Mouse (Mus musculus) natural killer cell, adult 2 months (primary cell): ENCODE measurements around the gene Tmem232.
A peak's percentile ranks its signal among the peaks of the same experiment; 100 is the strongest.
"Not testable (repeated sequence)": the region's sequence is repeated elsewhere in the genome, so short reads cannot be mapped to it uniquely, and the experiment has no call there.

ENCODE experiments used
- DNase-seq, 2 experiments: peaks; one replicate each; pipeline ENCODE4 v3.0.0; 2022; ENCODE audit warnings: low spot score in 2 of 2

The Tmem232 gene

DNA sequence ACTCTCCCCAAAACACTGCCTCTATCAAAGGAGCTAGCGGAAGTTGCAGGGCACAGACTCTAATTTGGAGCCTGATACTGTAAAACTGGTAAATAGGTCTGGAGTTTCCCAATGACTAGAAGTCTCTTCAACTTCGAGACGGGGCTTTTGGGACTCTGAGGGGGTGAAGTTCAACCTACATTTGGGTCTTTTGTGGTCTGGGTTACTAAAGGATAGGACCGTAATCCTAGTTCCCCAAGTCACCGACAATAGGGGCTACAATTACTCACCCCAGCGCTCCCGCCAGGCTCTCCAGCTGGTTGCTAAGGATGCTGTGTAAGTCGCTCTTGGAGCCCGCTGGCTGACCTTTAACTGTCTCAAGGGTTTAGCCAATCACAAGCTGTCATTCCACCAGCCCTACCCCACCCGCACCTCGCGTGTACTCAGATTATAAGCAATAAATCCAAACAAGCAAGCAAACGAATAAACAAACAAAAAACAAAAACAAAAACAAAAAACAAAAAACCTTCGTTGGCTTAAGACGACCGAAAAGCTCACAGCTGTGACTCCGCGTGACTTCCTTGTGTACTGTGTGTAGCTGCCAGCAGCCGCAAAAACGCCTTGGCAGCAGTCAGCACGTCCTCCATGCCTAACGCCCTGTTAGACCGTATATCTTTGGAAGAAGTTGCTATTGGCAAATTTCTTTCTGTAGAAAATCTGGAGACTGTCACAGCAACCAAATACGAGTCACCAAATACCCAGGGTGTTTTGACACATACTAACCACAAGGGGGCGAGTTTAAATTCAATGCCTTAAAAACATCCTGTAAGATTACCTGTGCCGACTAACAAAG, at the start of gene Tmem232:
TSS of gene Tmem232 (minus strand) at position 342 of the 832 bp plus-strand sequence.
- peak in 1 of 2 experiments; percentile 3 for DNase-seq

DNA sequence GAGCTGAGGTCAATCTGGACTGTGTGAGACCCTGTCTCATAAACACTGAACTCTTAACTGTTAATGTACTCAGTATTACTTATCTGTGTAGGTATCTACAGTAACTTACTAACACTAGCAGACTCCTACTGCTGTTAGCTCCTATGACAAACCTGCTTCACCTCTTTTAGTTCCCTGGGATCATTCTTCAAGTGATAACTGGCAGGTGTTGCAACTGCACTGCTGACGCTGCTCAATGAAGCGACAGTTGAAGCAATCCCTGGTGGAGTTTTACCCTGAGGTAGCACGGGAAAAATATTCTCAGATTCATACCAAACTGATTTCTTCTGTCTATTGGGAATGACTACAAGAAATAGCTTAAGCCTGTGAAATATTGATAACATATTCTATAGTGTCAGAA, 46.3 kb upstream of the Tmem232 start:
- DNase-seq, result no peak

DNA sequence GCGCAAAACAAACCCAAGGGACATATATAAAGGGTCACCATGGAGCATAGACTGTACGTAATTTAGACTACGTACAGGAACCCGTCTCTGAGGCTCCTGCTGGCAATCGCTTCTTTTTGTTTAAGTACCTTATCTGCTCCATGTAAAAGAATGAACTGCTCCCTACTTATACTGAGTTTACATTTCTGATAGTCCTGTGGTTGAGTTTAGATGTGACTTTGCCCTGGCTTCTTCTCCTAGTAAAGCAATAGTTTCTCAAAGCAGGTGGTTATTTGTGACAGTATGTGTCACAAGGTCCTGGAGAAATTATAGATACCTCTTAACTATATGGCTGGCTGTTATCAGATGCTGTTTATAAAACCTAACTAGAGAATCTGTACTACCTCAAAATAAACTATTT, 40.9 kb upstream of the Tmem232 start:
- no peak for DNase-seq

DNA sequence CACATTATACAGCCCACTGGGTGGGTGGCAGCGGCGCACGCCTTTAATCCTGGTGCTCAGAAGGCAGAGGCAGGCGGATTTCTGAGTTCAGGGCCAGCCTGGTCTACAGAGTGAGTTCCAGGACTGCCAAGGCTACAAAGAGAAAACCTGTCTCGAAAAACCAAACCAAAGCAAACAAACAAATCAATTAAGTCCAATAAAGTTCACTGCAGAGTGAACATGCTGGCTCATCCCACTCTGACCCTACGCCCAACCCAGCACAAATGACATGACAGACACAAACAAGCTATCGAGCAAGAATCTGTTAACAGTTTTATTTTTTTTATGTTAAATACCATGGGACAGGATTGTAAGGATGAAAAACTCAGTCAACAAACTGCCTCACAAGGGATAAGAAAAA, 39.2 kb upstream of the Tmem232 start:
- DNase-seq, result no peak

DNA sequence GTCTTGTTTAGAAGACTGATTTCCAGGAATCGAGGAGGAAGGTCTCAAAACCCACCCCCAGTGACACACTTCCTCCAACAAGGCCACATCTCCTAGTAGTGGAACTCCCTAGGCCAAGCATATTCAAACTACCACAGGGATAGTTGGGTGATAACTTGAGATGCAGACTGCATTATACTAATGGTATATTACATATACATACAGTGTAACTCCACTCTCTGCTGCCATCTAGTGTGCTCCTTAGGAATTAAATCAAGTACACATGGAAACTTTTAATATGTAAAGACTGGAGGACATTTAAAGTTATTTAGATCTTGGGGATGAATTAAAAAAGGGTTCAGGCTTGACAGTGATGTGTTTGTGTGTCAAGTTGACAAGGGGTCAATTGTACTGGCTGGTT, 34.8 kb upstream of the Tmem232 start:
- DNase-seq, result no peak

DNA sequence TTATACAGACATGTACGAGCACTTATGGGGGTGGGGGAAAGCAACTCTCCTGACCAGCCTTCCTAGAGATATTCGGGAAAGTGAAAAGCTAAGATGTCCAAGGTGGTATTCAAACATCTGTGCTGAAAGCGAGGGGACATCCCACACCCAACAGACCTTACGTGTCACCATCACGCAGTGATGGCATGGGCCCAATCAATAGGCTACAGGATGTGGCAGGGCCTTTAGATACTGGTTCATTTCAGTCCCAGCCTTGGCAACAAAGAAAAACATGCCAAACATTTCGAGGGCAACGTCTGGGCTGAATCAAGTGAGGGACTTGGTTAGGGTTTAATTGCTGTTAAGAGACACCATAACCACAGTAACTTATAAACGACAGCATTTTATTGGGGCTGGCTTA, 34.3 kb upstream of the Tmem232 start:
- DNase-seq, result no peak

DNA sequence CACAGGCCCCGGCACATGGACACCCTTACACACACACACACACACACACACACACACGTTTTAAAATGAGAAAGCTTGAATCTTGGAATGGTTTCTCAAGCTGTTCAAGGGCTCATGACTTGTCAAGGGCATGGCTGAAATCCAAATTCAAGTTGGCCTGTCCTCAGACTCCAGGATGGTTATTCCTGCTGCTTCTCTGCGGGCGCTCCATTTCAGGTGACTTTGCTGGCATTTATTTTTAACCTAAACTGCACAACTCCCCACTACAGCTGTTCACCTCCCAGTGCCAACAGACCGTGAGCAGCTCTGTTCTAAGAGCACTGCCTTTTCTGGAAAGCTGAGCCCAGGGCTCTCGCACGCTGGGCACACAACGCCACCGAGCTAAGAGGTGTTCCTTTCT, 31.3 kb upstream of the Tmem232 start:
- DNase-seq, result no peak

DNA sequence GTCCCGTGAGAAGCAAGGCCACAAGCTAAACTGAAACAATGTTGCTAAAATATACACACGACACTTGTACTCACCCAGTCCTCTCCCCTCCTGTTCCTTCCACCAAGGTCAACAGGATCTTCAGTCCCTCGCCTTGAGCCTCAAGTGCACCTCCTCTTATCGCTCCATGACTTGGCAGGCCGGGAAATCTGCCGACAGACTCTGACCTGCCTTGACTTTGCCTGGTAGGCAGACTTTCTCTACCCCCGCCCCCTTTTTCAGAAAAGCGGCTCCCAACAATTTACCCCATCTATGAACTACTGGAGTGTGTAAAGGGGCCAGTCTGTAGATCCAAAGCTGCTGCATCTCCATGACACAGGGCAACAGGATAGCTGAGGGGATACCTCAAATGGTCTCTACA, 30.9 kb upstream of the Tmem232 start:
- no peak for DNase-seq

DNA sequence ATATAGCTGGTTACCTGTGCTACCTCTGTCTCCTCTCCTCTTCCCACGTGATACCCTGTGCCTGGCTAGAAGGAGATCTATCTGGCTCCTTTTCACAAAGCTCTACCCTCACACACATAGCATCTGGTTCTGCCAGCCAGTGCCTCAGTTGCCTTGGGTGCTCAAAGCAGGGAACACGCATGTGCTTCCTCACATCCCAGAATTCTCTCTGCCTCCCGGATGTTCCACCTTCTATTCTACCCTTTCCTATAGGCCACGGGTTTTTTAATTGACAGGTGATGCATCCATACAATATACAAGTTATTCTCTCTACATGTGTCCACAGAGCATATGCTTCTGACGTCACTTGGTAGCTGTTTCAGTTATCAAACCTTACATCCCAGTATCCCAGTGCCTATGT, 23.6 kb upstream of the Tmem232 start:
- DNase-seq, result no peak

DNA sequence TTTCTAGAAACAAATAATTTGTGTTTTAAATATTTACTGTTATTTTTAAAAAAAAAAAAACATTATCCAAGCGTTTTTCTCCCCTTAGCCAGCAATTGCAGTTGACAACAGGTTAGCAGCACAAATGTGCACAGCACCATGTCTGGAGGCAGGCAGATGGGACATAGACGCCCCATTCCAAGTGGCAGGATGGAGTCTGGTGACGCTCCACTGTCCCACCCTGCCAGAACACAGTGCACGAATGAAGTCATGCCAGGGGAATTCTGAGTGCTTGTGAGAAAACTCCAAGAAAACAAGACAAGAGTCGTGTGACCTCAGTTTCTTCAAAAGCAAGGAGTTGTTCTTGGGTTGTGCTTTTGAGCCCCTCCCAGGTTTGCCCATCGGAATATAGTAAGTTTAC, 22.8 kb upstream of the Tmem232 start:
- no peak for DNase-seq

DNA sequence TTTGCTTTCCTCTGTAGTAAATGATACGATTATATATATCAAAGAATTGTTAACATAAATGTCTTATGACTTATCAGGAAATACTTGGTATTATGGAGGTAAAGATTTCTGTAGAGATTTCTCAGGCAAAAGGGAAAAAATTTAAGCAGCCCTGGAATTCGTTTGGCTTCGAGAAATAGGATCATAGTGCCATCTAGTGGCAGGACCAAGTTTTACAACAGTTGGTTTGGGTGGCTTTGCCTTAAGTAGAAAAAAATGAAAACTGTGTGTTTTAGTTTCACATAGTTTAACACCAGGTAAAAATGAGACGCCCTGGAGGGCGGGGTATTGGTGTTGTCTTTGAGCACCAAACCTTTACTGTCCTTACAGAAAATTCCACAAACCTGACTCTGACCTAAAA, 22.2 kb upstream of the Tmem232 start:
- DNase-seq, result peak; percentile 19 to 38

DNA sequence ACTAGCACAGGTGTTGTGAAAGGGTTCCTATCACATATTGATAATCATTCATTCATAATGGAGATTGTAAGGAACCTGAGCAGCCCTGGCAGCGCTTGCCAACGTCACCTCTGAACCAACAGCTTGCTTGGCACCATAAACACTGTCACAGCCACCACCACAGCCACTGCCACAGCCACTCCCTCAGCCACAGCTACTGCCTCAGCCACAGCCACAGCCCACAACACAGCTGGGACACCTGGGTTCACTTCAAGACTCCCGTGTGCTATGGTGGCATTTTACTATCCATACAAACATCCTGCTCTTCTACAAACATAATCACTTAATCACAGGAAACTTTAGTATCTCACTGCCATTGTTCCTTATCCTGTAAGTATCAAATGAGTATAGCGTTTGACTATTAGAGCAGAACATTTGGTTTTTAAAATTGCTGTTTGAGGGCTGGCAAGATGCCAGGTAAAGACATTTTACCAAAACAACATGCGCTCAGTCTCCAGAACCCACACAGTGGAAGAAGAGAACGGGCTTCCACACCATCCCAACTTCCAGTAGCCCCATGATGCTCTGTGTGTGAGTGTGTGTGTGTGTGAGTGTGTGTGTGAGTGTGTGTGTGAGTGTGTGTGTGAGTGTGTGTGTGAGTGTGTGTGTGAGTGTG, 20.9 kb upstream of the Tmem232 start:
- DNase-seq, result peak in 1 of 2 experiments; percentile 12

DNA sequence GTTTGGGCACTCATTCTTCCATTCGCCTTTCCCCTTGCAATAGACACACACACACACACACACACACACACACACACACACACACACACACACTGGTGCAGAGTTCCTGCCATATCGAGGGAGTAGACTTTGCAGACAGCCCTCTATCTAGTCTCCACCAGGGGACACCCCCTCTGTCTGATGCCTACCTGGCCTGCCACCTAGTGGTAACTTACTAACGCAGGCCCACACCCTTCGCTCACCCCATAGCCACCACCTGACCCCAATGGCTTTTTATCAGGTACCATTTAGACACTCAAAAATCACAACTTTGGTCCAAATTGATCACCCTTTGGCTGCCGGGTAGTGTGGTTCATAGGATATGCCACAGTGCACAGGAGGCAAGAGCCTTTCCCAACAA, 18.7 kb upstream of the Tmem232 start:
- DNase-seq, result peak; percentile 26 to 49

DNA sequence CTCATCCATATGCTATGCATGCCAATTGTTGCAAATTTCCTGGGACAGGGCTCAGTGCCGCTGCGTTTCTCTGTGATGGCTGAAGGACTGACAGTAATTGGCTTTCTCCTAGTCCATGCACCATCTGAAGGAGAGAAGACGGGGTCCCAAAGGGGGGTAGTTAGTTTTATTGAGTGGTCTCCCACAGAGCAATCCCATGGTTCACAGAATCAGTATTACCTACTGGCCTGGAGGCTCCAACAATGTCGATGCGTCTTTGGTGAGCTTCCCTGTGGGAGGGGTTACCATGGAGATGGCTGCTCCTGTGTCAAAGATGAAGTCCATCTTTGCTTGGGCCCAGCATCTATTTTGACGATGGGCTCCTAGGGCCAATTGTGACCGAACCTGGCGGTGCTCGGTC, 18.2 kb upstream of the Tmem232 start:
- no peak for DNase-seq

DNA sequence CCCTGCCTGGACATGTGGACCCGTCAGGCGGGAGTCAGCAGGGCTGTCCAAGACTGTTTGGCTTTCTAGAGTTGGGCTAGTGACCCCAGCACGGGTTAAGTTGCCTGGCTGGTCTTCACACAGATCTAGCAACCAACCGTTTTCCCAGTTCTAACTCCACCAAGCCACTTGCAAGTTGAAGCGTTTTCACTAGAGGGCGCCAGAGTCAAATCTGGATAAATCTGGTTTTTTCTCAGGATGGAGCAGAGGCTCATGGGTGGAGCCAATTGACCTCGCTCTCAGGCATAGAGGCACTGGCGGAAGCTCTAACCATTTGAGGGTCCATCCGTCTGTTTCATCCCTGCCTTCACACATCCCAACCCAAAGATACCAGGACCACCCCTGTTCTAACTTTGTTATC, 17.6 kb upstream of the Tmem232 start:
- DNase-seq, result peak; percentile 18 to 32

DNA sequence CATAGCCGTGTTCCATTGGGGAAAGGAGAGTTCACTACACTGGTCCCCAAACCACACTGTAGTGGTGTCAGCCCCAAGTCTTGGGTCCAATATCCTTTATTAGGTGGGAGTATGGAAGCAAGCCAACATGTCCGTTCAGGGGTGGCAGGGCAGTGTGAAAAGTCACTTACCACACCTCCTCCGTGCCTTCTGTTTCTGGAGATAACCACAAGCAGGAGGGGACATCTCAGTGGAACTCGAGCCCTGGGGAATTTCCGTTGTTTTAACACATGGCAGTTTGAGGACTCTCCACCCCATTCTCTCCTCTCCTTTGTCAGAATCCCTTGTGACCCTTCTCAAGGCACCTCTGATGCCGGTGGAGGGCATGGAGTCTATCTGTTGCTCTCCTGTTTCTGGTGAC, 16.6 kb upstream of the Tmem232 start:
- DNase-seq, result no peak

DNA sequence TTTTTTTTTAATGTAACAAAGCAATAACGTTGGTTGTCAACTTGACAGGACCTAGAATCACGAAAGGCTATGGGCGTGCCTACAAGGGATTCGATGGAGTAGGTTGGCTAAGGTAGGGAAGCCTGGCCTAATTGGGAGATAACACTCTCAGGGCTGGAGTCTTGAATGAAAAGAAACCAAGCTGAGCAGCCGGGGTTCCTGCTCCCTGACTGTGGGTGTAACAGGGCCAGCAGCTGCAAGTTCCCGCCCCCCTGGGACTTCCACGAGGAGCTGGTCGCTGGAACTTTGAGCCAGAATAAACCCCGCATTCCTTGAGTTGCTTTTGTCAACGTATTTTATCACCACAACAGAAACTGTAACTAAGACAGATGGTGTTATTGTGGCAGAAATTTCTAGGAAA, 16.2 kb upstream of the Tmem232 start:
- DNase-seq, result no peak

DNA sequence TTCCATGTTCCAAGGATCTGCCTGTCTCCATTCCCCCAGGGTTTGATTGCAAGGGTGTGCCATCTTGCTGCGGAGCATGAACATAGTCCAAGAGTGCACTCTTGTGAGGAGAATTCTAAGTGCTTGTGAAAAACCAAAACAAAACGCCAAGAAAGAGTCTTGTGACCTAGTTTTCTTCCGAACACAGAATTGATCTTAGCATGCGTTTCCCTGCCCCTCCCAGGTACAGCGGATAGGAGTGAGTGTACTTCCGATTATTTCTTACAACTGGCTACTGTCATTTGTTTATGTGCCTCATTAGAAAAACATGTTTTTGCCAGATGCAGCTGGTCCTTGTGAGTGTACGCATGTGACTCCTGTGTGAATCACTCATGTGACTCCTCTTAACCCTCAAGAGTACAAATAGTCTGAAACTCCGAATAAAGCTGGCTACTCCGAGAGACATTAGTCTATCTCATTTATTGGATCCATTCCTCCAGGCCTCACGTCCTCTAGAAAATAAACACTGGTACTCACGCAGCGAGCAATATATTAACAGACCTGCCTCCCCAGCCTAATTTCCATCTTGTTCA, 11.9 kb upstream of the Tmem232 start:
- DNase-seq, result no peak

DNA sequence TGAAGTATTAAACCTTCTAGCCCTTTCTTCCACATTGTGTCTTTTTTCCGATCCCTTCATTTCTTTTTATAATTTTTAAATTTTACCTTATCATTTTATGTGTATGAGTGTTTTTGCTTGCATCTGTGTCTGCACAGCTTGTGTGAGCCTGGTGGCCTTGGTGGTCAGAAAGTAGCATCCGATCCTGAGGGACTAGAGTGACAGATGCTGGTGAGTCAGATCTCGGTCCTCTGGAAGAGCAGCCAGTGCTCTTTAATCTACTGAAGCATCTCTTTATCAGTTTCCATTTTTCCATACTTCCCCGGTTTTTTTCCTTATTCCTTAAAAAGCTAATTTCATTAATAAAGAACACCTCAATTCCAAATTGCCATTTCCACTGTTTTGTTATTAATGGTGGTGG, 9.8 kb upstream of the Tmem232 start:
- DNase-seq, result no peak

DNA sequence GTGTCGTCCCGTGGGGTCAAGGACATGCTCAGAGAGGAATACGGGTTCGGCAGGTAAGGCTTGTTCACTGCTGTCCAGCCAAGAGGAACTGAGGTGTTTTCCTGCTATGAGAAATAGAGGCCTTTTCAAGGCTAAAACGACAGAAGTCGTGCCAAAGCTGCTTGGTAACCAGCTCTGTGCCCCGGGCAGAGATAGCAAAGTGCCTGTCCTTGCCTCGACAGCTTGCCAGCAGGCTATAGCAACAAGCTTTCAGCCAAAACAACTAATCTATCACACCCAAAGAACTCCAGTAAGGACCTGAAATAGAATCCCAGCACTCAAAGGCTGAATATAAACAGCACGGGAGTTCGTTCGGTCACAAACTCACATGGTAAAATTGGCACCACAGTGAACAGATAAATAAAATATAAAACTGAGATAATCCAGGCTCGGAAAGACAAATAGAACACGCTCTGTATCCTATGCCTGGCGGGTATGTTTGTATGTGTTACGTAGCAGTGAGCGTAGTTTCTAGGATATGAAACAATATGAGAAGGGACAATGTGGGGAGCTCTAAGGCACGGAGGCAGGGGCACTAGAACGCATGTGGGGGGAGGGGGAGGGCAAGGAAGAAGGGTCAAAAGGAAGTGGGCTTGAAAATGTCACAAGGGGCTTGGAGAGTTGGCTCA, 8.2 kb upstream of the Tmem232 start:
- DNase-seq, result no peak

DNA sequence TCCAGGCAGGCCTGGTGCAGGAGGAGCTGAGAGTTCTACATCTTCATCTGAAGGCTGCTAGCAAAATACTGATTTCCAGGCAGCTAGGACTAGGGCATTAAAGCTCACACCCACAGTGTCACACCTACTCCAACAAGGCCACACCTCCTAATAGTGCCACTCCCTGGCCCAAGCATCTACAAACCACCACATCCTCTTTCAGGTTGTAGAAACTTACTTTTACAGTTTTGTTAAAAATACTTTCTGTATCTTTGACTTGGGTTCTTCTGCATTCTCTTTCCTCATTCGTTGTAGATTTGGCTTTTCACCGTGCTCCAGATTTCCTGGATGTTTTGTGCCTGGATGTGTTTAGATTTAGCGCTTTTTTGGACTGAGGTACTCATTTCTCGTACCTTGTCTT, 5.6 kb upstream of the Tmem232 start:
- peak in 1 of 2 experiments; percentile 22 for DNase-seq

DNA sequence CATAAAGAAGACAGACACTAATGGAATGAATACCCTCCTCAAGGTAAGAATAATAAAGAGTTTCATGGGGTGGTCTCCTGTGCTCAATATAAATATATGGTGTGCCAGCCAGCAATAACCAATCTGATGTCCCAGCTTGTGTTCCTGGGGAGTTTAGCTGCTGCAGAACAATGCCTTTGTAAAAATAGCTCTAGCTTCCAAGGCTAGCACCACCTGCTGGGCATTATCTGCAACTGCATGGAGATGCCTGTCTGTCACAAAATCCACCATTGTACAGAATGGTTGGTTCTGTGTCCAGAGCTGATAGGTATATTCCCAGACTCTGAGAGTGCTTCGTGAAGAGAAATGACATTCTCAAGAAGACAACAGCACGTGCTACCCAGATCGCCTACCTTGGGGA, 4.4 kb downstream of the Tmem232 start:
- peak; percentile 13 to 25 for DNase-seq

DNA sequence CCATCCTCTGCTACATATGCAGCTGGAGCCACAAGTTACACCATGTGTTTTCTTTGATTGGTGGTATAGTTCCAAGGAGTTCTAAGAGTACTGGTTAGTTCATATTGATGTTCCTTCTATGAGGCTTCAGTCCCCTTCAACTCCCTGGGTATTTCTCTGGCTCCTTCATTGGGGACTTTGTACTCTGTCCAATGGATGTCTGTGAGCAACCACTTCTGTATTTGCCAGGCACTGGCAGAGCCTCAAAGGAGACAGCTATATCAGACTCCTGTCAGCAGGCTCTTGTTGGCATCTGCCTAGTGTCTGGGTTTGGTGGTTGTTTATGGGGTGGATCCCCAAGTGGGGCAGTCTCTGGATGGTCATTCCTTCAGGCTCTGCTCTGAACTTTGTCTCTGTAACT, 8.2 kb downstream of the Tmem232 start:
- DNase-seq, result not testable (repeated sequence)
